Mouse (Mus musculus) CD4-positive, CD25-positive, alpha-beta regulatory T cell, adult 2 months (primary cell): ENCODE data around the gene Amacr.

ENCODE experiments used
- DNase-seq: peaks from one replicate; pipeline ENCODE4 v3.0.0-alpha.2; 2012; ENCODE audit warnings: low read depth, low spot score

Amacr gene

DNA sequence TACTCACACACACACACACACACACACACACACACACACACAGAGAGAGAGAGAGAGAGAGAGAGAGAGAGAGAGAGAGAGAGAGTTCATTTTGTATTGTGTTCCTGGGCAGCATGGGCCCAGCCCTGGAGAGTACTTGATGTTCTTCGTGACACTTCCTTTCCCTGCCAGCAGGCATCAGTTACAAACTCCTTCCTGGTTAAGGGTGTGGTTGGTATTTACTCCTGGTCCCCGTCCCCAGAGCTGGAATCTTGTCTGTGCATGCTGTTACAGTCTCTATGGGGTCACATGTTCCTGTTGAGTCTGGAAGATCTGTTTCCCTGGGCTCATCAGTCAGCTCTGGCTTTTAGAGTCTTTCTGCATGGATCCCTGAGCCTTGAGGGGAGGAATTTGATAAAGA, 8.9 kb downstream of the Amacr start:
- DNase-seq, result no peak

DNA sequence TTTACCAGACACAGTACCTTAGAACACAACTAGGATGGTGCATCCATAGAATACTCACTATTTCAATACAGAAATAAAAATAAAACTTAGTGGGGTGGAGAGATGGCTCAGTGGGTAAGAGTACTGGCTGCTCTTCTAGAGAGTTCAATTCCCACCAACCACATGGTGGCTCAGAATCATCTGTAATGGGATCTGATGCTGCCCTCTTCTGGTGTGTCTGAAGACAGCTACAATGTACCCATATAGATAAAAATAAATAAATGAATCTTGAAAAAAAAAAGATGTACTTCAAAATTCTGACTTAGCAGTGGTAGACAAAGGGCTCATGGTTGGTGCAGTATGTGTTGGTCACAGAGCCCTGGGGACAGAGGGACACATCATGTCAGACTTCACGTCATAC, 10.0 kb downstream of the Amacr start:
- no peak for DNase-seq

DNA sequence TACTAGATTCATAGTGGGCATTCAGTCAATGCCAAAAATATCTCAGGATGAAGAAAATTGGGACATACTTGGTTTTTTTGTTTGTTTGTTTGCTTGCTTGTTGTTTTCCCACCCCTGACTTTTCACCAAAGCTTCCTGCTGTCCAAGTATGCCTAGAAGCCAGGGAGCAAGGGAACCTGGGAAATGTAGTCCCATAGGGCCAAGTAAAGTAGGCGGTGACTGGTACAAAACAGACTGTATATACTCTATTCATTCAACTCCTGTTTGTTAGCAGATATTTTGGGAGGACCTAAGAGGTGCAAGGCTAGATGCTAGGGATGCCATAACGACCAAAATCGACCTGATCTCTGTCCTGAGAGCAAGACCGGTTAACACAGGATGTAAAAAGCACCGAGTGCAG, 18.3 kb downstream of the Amacr start:
- no peak for DNase-seq

DNA sequence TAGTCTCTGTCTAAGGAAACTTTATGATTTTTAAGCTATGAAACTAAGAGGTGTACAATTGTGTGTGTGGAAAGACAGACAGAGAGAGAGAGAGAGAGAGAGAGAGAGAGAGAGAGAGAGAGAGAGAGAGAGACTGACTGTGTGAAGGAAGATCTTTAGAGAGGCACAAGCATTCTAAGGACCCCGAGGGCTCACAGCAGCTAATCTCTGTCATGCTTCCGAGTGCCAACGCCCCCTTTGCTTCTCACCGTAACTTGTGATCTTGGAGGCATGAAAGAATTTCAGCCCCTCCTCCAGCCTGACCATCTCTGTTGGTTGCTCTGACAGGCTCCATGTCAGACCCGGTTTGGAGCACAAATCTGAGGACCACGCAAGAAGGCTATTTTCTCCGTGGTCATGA, 18.9 kb downstream of the Amacr start, which contains the start of gene Slc45a2:
Gene Slc45a2, plus strand, starts transcription at position 301 of the 400 bp plus-strand sequence.
- DNase-seq, result no peak

DNA sequence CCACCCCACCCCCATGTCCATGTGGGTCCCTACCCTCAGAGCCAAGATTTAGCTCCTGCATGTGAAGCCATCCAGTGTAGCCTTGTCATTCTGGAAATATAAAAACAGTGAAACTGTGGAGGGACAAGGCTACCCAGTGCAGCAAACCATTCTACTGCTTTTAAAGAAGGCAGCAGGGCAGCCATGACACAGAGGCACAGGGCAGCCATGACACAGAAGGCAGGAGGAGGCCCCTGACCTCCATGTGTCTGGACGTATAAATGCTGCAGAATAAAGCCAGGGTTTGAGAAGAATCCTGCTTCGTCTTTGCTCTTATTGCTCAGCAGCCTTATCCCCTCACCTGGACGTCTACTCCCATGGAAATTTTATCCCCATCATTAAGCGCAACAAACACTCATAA, 22.2 kb downstream of the Amacr start:
- DNase-seq, result no peak

DNA sequence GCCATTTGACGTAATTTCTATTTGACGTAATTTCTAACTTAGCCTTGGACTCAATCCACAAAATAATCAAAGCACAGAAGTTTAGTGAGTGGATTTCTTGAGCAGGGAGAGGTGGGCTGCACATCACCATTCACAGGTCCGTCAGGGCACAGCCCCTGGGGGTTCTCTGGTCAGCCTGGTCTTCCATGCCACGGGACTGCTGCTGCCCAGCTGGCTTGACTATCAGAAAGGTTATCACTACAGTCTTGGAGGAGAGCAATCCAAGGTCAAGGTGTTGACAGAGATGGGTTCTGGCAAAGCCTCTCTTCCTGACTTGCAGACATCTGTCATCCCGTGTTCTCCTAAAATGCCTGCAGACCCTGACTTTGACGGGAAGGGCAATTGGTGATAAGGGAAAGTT, 23.1 kb downstream of the Amacr start:
- no peak for DNase-seq

DNA sequence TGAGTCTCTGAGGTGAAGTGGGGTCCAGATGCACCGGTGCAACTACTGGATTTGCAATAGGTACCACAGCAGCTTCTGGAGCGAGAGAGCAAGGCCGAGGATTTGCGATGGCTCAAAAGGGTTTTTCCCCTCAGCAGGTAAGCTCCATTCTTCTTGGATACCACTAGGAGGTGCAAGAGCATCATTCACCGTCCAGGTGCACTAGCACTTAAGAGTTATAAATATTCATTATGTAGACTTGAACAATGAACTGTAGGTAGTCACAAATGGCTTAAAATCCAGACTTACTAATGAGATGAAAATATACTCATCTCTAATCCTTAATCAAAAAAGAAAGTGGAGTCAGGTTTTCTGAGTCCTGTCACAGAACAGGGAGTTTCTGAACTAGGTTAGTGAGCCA, 27.2 kb downstream of the Amacr start:
- DNase-seq, result peak; percentile 10

DNA sequence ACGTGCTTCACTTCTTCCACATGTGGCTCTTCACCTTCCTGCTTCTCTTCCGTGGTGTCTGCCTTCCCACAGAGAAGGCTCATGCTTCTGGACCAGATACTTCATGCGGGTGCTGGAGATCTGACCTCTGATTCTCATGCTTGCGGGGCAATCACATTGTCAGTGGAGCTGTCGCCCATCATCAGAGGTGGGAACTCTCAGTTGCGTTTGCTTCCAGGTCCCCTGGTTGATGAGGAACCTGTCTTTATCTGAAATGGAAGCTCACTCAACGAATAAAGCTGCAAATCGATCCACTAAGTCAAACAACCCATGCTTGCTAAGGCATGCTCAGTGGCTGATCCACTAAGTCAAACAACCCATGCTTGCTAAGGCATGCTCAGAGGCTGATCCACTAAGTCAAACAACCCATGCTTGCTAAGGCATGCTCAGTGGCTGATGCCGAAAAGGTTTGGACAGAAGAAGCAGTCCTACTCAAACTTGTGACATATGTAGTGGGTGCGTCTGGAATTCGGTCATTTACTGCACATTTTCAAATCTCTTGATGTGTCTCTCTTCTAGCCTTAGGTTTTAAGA, 29.5 kb downstream of the Amacr start:
- no peak for DNase-seq

DNA sequence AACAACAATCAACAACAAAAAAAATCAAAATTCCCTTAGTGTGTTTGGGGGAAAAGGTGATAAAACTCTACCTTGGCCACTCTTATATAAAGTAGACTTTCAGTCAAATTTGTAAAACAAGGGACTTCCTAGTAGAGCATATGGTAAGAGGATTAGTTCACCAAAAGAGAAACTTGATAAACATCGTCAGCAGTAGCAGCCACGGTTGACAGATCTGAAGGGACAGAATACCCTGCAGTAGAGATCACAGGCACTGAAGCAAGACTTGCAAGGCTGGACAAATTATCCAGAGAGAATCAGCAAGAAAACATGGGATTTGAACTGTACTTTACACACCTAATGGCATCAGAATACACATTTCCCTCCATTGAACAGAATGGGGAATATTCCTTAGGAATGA, 33.4 kb downstream of the Amacr start:
- no peak for DNase-seq

DNA sequence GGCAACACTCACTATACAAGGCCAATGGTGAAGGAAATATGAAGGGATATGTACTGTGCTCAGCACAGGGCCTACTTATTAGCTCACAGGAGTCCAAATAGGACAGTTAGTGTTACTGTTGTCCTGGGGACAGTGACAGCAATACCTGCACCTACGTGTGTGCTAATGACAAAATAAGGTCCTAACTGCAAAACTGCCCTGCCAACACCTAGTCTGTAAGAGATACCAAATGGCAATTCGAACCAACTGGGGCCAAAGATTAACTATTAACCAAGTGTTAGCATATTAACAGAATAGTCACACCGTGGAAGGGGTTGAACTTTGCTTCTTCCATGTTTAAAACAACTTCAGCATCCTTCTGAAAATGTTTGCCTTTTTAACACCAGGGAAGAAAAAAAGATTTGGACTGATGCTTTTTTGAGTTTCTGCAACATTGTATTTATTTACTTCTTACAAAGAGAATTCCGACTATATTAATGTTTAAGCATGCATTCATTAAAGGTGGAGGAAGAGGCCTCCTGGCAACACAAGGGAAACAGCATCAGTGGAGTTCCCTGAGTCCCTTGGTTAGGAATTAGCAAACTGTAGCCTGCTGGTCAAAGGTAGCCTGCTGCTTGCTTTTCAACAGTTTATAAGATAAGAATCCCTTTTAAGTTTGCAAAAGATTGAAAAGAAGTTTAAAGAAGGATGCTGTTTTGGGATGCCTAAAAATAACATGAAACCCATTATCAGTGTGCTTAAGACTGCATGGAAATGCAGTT, 45.4 kb downstream of the Amacr start:
- DNase-seq, result no peak

DNA sequence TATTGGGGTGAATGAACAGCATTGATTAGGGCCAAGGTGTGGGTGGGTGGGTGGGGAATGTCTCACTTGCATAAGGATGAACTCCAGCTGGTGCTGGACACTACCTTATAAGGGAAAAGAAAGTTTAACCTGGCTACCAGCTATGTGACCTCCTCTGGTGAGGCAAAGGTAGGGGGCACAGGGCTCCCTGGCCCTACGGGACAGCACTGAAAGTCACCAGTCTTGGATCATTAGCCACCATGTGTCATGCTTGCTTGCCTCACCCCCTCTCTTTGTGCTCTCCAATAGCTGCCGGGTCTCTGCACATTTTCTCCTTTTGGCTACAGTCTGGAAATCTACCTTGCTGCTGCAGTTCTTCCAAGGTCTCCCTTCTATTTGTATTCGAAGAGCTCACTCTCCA, 48.6 kb downstream of the Amacr start:
- no peak for DNase-seq

DNA sequence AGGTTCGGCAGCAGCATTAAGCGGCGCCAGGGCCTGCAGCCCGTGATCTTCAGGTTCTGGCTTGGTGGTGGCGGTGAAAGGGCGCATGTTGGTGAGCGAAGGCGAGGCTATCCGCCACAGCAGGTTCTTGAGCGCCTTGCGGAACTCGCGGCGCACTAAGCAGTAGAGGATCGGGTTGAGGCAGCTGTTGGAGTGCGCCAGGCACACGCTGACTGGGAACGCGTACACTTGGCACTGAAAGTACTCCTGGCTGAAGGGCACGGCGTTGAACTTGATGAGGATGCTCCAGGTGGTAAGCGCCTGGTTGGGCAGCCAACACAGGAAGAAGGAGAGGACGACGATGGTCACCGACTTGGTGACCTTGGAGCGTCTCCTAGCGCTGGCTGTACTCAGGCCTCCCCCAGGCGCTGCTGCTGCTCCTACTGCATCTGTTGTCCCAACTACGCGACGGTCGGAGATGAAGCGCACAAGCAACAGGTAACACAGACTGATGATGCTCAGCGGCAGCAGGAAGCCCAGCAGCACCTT, 54.5 kb downstream of the Amacr start:
- no peak for DNase-seq

DNA sequence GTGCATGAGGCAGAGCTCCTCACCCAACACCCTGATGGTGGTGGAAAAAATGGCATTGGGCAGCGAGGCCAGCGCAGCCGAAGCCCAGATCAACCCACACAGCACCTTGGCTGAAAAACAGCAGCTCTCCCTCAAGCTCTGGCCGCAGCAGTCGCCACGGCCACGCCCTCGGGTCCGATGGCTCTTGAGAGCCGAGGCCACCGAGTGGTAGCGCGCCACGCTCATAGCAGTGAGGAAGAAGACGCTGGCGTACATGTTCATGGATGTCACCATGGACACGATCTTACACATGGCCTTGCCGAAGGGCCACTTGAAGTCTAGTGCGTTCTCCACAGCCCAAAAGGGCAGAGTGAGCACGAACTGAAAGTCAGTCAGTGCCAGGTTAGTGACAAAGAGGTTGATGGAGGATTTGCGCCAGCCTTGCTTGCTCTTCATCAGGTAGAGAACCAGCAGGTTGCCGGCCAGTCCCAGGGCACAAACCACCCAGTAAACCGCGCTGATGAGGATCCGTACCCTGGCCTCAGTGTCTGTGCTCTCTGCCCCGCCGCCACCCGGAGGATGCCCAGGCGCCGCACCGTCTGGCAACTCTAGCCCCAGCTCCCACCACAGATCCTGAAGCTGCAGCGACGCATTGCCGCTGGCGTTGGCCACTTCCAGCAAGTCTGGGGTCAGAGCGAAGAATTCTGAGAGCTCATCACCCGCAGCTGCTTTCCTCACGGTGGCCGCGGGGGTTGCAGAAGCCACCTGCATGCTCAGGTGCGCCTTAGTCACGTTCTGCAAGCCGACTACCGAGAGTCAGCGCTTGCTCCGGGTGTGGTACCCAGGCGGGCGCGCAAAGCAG, 55.2 kb downstream of the Amacr start:
- DNase-seq, result no peak

DNA sequence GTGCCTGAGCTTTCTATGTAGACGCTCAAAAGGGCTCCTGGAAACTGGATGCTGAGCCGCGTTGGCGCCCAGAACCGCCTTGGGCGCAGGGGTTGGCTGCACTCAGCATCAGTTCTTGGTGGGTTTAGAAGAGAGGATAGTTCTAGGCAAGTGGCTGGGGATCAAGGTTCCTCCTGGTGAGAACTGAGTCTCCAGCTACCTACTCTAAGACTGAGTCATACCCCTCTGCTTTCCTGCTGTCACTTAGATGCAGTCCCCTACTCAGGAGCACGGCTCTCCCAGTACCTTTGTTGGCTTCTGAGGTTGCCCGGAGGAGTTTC, 55.8 kb downstream of the Amacr start:
- DNase-seq, result no peak

DNA sequence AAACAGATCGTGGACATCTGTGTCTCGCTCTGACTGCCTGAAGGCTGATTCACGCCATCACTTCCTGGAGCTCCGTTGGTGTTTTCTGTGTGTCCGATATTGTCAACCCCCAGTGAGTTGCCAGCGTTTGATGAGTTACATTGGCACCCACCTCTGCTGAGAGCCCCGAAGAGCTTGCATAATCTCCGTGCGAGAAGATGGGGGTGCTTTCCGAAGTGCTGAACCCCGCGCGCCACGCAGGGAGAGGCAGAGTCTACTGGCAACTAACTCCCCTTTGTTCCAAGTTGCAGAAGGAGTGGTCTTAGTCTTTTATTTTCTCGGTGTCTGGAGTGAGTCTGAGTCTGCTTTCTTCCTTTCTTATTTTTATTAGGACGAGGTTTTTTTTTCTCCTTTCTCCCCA, 56.2 kb downstream of the Amacr start, which contains the start of gene Rxfp3:
Gene Rxfp3, minus strand, starts transcription at position 281 of the 400 bp plus-strand sequence.
- DNase-seq, result no peak

DNA sequence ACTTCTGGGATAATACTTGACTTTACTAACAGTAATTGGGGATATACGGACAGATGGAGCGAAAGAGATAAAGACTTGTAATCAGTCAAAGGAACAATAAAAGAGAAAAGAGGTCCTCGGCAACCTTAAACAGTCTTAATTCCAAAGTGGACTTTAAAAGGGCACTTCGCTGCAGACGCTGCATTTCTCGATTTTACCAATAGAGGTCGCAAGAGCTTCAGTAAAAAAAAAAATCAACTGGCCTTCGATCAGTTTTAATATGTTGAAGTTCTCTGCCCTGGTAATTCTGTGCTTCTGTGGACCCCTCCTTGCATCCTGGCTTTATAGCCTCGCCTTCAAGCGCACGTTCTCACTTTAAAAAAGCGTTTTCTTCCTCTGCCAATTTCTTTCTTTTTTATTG, 56.9 kb downstream of the Amacr start:
- DNase-seq, result peak; percentile 43

DNA sequence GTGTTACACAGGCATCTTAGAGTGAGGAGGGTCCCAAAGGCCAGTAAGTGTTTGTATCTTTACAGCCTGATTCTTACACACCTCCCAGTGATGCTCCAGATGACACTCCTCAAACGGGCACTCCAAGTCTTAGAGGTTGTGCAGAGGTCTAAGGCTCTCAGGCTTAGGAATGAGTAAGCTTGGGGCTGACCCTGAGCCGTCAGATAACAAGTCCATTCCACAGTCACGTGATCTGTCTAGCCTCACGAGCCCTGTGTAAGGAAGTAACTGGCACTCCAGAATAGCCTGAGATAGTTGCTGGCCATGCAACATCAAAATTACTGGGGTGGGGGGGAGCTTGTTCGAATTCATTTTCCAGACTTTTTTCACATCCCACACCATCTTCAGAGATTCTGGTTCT, 58.5 kb downstream of the Amacr start:
- no peak for DNase-seq

DNA sequence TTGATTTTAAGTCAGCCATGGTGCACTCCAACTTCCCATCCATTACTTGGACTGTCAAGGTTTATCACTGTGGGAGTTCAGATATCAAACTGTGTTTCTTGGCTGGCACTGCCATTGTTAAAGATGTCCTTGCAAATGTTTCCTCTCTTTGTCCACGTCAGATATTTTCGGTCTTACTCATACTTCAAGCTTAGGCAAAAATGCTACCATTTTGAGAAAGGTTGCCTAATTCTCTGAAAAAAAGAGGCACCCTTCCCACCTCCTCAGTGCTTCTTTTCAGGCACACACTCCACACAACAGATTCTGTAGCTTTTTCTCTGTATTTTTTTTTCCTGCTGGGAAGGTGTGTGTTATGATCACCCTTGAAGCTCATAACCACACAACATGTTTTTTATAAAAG, 59.7 kb downstream of the Amacr start:
- no peak for DNase-seq

DNA sequence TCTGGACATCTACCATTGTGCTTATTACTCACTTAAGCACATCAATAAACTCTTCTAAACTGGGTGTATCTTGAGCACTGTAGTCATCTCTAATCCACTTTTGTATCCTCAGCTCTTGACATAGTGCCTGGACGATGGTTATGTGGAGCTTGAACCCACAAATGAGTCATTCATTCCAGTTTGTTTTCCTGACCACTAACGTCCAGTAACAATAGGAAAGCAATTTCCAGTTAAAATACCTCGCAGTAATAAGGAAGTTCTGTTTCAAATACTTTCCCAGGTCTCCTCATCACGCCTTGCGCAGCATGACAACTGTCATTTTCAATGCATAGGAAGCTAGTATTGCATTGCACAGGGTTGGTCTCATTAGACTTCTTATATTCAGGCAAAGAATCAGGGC, 61.3 kb downstream of the Amacr start:
- DNase-seq, result no peak
